Mouse (Mus musculus): Measurements from ENCODE around the gene Lin7a.

Lin7a gene

DNA sequence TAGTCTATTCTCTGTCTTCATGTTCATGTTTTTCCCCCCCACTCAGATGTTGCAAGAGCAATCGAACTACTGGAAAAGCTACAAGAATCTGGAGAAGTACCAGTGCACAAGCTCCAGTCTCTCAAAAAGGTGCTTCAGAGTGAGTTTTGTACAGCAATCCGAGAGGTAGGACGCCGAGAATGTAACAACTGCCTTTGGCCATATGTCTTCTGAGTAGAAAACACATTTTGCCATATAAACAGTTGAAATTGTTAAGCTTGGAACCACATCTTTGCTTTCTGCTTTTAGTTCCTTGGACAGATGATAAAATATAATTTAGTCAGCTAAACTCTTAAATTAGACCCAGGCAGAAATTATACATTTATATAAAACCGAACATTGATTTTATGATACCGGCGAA lies 52.4 kb downstream of the Lin7a start:
- ATAC-seq (ENCODE audit: low TSS enrichment) = peak; percentile 79

DNA sequence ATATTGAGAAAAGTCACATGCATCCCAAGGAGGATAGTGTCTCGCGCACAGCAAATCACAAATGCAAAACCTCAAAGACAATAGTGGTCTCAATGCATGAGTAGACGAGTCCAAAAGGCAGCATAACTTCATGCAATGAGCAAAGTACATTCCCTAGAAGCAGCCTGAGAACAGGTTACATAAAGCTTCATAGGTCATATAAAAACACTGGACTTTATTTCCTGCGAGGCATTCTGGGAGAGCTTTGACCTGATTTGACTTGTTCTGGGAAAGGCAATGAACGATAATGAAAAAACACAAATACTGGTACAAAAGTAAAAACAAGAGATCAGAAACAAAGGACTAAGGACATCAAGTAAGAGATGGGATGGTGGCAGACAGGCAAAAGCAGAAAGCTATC lies 54.1 kb downstream of the Lin7a start:
- no peak for ATAC-seq (ENCODE audit: low TSS enrichment)

DNA sequence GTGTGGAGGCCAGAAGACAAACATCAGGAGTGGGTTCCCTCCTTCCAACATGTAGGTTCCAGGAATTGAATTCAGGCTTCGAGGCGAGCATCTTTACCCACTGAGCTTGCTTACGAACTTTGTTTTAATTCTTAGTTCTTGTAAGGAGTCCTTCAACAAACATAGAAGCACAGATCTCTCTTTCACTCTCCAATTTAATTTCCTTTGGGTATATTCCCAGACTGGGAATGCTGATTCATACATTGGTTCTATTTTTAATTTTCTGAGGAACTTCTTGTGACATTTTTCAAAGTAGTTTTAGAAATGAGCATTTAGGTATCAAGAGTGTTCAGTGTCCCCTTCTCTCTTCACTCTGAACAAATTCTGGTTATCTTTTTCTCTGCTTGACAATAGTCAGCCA lies 68.0 kb downstream of the Lin7a start:
- peak; percentile 89 for ATAC-seq (ENCODE audit: low TSS enrichment)

DNA sequence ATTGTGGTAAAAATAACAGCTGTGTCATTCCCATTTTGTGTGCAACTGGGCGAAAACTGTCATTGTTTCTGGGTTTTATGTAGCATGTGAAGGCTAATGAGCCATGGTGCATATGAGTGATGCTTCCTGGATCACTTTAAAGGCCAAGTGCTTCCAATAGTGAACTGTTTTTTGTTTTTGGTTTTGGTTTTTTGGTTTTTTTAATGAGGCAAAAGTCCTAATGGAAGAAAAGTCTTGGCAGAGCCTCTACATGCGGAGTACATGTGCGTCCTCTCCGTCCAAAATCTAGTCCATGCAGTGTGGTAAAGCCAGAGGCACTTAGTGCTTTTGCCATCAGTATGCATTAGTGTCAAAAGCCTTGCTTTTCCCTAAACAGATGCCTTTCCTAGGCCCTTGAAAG lies 69.7 kb downstream of the Lin7a start:
- no peak for ATAC-seq (ENCODE audit: low TSS enrichment)

DNA sequence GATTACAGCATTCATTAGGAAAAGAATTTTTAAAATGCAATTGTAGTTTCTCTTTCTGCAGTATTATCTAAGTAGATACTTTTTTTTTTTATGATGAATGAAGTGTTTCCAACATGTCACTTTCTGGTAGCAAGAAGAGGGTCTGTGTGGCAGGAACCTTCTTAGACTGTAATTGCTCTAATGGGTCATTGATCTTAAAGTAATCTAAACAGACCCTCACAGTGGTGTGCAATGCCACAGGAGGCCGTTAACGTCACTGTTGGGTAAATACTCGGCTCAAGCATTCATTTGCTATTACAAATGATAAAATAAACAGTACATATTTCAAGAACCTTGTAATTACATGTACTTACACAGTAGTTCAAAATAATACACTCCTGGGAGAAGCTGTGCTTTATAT lies 72.7 kb downstream of the Lin7a start:
- ATAC-seq (ENCODE audit: low TSS enrichment) = no peak

DNA sequence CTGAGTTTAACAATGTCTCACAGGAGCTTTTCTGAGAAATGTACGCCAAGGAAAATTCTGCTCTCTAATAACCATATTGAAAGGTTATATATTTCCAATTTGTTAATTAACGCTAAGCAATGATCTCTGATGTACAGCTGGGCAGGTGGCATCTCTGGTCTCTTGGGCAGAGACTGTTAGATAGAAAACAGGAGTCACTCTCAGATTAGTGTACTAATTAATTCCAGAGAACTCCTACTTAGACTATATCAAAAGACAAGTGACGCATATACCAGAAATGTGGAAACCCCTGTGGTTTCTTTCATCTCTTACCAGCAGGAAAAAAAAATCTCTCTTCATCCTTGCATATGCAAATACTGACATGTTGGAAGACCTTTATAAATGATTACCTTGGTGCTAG lies 76.4 kb downstream of the Lin7a start:
- ATAC-seq (ENCODE audit: low TSS enrichment) = no peak

DNA sequence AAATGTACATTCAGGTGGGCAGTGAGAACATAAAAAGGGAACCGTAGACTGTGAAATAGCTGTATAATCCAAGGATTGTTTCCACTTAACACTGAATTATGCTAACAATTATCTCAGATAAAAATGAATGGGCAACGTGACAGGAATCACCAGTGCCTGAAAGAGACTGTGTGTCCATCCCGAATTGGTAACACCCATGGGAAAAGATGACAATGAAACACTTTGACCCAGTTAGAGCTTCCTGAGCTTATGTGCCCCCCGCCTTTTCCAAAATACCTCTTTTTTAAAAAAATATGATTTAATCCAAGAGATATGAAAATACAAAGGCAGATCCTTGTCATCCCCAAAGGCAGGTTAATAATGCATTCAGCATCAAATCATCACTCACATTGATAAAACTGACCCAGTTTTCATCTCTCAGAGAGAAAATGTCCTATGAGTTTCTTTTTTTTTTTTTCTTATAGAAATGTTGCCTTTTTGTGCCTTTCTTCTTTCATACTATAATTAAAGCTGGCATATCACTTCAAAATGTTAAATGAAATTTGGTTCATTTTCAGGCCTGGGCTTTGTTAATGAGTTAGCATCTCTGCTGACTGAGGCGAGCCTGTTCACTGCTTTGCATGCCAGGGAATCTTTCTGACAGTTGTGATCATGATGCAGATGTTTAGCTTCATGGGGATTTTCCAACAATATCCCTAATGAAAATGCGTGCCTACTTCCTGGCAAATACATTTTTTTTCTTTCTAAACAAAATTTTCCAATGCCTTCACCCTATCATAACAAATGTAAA lies 80.4 kb downstream of the Lin7a start:
- ATAC-seq (ENCODE audit: low TSS enrichment) = peak; percentile 66

DNA sequence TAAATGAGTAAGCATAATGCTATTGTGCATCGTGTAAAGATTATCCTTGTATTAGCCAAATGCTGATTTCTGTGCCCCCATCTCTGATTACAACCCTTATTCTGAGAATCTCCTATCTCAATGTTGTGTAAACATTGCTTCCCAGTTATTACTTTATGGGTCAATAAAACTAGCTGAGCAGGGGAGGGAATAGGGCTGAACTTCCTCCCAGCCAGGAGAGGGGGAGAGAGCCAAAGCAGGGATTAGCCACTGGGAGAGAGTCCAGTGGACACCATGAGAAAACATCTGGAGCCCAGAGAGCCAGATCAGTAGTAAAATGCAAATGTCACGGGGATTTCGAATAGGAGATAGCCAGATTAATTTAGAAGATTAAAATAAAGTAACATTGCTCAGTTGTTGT lies 82.0 kb downstream of the Lin7a start:
- ATAC-seq (ENCODE audit: low TSS enrichment) = no peak

DNA sequence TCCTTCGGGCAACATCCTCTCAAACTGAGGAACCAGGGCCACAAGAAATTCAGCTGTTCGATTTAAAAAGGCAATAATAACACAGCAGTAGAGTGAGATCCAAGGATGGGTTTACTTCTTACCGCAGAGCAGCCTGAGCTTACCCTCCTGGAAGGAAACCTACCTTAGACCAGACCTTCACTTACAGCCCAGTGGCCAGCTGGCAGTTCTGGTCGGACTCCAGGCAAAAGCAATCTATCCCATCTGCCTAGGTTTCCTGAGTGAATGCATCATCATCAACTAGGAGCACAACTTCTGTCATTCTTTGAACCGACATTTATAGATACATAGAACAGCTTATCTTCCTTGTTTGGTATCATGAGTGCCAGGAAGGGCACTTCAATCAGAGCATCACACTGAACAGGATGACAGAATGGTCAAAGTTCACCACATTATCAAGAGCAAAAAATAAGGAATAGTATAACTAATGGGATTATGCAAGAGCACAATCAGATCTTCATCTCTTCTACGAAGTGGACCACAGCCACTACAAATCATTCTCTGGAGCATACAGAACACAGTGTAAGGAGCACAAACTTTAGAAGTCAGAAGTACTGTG lies 87.1 kb downstream of the Lin7a start:
- no peak for ATAC-seq (ENCODE audit: low TSS enrichment)

DNA sequence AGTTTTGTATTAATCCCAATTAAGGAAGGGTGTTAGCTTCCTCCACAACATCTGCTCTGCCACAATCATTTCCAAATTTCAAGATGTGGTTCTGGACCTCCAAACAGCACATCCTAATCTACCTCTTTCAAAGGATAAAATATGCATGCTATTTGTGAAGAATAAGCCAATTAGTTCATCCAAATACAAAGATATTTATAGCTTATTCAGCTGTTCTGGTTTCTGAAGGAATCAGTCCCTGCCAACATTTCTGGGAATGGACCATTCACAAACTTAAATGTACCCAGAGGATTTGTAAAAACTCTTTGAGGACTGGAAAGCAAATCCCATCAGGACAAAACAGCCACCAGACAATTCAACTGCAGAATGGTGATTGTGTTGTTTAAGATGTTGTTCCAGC lies 87.8 kb downstream of the Lin7a start:
- 0 out of 2 replicates have a peak, but pooled peaks have one; percentile 25 for ATAC-seq (ENCODE audit: low TSS enrichment)

DNA sequence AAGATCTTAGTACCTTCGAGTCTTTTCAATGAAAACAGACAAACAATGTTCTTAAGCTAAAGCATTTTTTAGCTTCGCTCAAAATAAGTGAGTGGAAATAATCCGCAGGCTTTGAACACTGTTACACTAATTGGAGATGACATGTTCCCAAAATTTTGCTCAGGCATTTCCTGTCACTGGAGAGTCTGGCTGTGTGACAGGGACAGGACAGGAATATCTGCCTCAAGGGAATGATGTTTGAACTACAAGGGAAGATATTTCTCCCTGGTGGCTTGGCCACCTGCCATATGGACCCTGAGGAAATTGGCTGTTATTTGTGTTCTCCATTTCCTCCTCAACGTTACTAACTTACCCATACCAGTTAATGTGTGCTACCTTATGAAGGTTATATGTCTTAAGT lies 90.1 kb downstream of the Lin7a start:
- ATAC-seq (ENCODE audit: low TSS enrichment) = no peak

DNA sequence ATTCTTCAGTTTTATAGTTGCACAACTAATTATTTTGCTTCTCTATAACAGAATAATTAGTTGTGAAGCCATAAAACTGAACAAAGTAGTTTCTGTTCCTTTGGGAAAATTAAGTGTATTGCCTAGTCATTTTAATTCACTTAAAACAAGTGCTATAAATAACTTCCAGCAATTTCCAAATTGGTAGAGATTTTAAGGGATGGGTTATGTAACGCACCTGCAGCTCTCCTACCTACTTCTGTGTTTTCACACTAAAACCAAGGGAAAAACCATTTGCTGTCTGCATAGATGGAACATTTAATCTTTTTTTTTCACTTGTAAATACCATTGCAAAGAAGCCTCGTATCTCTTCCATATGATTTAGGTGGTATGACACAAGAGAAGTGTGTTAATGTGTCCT lies 90.5 kb downstream of the Lin7a start:
- ATAC-seq (ENCODE audit: low TSS enrichment) = no peak

DNA sequence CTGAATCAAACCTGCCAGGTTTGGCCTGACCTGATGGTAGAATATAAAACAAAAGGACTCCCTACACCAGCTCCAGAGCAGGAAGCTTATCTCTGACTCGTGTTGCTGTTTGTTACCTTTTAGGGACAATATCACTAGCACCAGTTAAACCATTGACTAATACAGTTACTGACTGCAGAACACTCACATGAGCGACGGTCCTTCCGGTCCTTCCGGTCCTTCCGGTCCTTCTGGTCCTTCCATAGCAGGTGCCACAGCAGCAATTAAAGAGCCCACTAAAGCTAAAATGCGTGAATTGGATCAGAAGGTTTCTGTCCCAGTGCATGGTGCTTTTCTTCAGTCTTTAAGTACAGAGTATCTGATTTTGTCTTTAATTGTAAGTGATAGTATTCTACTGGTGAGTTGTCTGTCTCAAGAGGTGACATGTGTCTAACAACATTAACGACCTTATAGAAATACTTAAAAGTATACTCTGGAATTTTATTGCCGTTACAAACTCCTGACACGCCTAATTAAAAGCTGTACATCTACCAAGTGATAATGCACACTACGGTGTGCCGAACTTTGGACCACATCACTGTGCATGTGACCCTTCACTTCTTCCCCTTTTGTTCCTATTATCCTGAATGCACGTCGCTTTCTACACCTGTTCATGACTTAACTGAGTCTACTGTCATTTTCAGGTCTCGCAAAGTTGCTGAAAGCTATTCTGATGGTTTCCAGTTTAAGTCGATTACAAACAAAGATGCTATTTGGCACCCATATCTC lies 91.7 kb downstream of the Lin7a start:
- ATAC-seq (ENCODE audit: low TSS enrichment) = no peak

DNA sequence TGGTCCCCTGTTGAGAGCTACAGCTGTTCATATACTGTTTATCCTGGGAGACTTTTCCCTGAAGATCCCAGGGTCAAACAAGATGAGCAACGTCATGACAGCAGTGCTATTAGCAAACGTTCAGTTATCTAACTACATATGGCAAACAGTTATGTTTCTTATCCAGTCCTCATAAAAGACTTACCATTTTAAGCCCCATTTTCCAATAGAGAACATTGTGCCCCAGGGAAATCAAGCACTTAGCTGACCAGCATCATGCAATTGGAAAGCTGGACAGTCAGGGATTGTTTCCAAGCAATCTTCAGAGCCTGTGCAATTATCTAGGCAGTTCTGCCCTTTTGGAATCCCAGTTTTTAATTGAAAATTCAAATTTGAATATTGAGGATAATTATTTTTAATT lies 105.7 kb downstream of the Lin7a start:
- ATAC-seq (ENCODE audit: low TSS enrichment) = no peak

DNA sequence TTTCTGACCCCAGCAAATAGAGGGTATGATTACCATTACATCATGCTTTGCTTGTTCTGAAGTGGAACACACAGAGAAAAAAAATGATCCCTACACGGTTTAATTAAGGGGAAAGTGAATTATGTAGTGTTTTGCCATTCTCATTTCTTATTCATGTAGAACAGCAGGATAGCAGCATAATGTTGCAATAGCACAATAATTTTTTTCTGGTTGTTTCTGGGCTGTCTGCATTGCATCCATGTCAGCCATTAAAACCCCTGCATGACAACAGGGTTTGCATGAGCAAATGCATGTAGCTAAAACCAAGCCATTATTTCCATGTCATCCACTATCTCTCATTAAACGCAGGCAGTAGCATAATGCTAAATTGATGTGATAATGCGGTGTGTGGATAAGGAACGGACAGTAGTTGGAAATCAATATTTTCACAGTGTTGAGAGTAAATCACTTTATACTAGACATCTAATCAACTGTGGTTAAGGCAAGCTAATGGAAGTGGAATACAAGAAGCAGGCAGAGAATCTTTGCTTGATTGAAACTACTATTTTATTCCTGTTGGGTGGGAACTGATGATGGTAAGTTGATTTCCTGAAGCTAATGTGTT lies 109.8 kb downstream of the Lin7a start:
- no peak for ATAC-seq (ENCODE audit: low TSS enrichment)

DNA sequence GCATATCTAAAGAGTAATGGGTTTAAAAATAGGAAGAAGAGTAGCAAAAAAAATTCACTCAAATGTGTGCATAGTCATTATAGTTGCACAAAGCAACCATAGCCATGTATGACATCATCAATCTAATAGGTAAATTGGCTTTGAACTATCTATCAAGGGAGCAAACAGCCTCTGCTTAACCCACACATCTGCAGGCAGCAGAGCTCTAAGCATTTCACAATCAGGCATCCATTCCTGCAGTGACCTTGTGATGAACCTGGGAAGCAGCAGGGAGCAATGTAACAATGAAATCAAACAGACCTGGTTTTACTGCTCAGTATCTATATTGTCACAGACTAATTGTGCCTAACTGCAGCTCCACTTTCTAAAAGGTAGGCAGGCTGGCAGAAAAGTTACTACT lies 112.3 kb downstream of the Lin7a start:
- no peak for ATAC-seq (ENCODE audit: low TSS enrichment)

DNA sequence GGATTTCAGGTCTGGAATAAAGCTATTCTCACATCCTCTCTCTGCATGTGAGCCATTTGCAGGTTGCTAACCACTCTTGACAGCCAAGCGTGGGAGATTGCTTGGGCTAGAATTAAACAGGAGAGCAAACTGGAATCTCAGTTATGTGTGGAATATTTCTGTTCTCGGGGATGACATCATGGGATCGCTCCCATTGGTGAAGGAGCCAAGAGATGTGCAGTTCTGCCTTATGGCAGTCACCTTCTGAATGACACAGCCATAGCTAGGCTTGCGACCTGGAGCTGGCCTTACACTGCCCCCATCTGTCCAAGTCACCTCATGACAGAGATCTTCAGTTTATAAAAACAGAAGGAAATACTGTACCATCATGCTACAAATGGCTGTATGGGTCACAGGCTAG lies 118.0 kb downstream of the Lin7a start:
- peak; percentile 99 for ATAC-seq (ENCODE audit: low TSS enrichment)

DNA sequence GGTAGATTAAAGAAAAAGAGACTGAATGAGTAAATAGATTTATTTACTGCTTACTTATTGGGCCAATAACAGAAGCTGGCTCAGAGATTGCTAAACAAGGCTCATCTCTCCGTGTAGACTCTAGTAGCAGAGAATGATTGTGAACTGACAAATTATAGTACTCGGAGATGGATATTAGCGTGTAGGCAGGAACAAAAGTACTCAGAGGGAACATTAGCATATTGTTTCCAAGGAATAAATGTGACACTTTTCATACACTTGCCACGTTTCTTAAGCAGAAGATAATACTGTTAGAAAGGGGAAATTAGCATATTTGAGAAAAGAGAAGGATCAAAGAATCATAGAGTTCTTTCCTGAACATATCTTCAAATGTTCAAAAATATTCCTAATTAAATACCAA lies 133.9 kb downstream of the Lin7a start:
- ATAC-seq (ENCODE audit: low TSS enrichment) = no peak

DNA sequence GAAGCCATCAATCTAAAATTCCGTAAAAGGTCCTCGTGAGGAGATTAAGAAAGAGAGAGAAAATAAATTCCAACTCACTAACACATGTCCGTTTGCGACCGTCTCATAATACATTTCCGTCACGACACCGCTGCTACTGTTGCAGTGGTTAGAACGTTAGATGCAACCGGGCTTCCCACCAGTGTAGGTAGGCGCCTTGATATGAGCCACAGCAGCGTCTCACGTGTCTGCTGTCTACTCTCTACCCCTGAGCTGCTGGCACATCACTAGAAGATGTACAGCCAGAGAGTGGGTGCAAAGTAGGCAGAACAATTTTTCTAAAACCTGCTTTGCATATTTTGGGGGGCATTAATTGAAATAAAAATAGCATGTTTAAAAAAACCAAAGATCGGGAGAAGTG lies 146.8 kb downstream of the Lin7a start:
- ATAC-seq (ENCODE audit: low TSS enrichment) = peak; percentile 84

DNA sequence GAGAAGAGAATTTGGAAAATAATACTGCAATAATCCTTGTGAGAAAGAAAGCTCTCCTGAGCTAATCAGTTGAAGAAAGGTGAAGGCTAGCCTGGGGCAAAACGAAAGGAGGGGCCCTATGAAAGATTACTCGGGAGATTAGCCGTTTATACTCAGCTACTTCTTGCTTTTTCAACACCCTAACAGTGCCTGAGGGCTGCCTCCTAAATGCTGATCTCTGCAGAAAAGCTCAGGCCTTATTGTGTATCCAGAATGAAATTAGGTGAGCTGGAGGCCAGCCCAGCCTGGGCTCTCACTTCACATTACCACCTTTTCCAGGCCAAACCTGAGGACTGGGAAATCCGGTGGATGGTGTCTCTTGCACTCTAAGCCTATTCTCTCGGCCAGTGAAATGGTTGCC lies 165.5 kb downstream of the Lin7a start:
- ATAC-seq (ENCODE audit: low TSS enrichment) = no peak

DNA sequence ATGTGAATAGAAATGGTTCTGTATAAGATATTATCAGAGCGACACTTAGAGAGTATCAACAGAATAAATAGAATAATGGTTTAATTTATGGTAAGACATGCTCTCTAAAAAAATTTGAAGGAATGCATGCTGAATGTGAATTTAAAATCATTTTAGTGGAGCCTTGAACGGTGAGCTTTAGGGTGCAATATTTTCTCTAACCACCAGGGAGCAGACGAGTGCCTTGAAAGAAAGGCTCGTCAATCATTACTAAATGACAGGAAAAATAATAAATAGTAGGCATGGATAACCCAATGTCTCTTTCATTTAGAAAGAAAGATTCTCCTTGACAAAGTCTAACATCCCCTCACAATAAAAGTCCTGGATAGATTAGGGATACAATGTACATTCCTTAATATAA lies 171.3 kb downstream of the Lin7a start:
- no peak for ATAC-seq (ENCODE audit: low TSS enrichment)

DNA sequence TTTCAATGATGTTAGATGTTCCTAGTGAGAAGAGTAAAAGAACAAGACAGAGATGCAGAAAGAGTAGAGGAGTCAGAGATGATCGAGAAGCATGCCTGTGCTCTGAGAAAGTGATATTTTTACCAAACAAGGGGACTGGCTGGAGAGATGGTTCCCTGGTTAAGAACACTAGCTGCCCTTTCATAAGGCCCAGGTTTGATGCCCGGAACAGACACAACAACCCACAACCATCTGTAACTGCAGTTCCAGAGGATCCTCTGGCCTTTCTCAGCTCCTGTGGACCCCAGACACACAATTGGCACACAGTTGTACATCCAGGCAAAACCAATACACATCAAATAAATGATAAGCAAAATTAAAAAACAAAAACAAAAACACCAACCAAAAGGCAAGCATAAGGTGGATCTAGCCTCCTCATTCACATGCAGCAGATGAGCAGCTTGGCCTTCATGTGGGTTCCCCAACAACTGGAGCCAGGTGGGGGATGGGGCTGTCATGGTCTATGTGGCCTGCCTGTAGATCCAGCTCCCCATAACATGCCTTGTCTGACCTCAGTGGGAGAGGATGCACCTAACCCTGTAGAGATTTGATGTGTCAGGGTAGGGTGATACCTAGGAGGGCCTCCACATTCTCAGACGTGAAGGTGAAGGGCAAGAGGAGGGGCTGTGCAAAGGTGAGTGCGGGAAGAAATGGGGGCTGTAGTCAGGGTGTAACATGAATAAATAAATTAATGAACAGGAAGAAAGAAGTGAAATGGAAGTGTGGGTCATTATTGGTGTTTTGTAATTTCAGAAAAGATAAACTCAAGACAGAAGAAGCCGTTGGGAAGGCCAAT lies 178.2 kb downstream of the Lin7a start:
- ATAC-seq (ENCODE audit: low TSS enrichment) = no peak
